Mouse (Mus musculus) NIH3T3 (cell line): ENCODE results near the gene Terf2.
"Not testable (repeated sequence)": the region's sequence is repeated elsewhere in the genome, so short reads cannot be mapped to it uniquely, and the experiment has no call there.

ENCODE experiments used
- DNase-seq: peaks from one replicate; pipeline ENCODE4 v3.0.0-alpha.2; 2012; ENCODE audit warnings: low read depth

Terf2 gene

GRCm38 (mm10) chr8:107056973-107057369 is 39.4 kb downstream of the Terf2 start:
- no peak for DNase-seq

DNA sequence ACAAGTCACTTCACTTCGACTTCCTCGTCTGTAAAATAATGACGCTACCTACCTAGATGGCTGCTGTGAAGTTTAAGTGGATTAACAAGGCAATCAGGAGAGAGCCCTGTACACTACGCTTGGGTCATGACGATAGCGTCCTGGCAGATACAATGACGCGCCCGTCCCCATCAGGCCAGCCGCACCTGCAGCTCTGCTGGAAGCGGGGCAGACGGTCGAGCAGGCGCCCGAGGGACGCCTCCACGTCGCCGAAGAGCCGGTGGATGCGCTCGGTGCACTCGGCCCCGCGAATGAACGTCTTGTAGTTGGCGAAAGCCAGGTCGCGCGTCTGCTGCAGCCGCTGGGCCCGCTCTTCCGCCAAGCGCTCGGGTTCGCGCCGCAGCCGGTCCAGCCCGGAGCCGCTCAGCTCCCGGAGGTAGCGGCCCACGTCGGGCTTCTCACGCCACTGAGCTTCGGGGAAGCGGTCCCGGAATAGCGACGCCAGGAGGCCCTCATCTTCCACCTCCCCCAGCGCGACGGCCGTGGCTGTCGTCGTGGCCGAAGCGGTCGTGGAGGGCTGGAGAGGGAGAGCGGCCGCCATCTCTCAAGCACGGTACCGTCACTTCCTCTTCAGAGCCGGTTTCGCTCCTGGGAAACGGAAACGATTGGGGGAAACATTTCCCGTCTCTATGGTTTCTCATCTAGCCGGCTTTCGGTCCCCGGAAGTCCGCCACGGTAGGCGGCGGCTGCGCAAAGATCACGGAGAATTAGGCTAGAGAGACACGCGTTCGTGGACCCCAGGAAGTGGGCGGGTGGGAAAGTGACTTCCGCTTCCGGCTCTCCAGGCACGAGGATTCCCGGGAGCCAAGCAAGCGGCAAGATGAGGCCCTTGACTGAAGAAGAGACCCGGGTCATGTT is 40.0 kb downstream of the Terf2 start, which contains the start of the genes Cog8 and Nip7:
TSS of gene Cog8 (minus strand) at position 614 of the 897 bp plus-strand sequence.
TSS of gene Nip7 (plus strand) at position 802 of the 897 bp plus-strand sequence.
- peak; percentile 98 for DNase-seq

DNA sequence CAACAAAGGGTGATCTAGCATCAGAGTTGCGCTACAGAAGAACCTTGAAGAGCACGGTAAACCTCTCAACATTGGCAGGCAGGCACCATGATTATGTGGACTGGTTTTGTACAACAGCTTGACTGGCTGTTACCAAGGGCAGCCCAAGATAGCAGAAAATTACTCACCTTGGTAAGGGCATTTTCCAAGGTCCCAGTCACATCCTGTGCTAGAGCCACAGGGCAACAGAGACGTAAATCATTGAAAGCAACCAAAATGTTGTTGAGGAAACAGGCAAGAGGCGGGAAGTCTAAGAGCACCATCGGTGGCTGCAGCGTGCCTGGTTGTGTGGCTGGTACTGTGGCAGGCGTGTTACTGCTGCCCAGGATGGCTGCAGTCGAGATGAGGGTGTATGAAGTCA is 44.3 kb downstream of the Terf2 start:
- no peak for DNase-seq

DNA sequence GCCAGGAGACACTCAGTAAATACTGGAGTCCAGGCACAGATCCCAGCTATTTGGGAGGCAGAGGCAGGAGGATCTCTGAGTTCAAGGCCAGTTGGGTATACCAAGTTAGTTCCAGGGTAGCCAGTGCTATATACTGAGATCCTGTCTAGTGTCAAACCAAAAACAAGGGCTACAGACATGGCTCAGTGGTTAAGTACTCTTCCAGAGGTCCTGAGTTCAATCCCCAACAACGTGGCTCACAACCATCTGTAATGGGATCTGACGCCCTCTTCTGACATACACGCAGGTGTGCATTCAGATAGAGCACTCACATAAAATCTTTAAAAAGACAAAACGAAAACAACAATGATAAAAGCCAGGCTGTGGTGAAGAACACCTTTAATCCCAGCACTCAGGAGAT is 46.9 kb downstream of the Terf2 start:
- no peak for DNase-seq

DNA sequence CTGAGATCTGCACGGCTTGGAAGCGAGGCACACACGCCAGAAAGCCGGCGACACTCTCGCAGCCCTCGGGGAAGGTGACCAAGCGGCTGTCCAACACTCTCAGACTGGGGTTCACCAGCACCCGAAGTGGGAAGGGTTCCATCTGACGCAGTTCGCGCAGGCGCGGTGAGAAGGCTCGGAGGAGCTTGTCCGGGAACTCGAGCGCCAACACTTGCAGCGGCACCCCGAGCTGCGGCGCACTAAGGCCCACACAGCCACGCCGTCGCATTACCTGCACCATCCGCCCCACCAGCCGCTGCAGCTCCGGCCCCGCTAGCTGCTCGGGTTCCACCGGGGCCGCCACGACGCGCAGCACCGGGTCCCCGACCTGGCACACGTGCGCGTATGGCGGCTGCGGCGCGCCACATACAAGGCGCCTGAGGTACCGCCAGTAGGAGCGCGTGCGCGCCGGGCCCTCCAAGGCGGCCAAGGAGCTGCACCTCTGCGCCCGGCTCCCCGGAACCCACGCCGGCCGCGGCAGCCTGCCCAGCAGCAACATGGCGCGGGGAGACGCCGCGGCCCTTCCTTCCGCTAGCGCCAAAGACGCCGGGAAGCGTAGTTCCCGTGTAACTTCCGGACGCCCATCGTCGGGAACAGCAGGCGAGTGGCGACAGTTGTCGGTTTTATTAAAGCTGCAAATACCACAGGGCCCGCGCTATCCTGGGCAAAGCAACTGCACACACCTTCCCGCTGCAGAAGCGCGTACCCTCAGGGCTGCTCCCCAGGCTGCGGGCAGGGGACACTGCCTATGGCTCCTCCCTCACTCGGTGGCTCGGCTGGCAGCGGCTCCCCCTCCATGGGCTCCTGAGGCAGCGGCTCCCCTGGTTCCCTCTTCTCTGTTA is 48.0 kb downstream of the Terf2 start, which contains the start of gene Pdf:
TSS of gene Pdf (minus strand) at position 554 of the 881 bp plus-strand sequence.
- DNase-seq = peak; percentile 89

GRCm38 (mm10) chr8:107046976-107047375 is 49.4 kb downstream of the Terf2 start:
- no peak for DNase-seq

GRCm38 (mm10) chr8:107045478-107045877 is 50.9 kb downstream of the Terf2 start:
- DNase-seq = no peak

- DNase-seq = no peak
Observed at GRCm38 (mm10) chr8:107040632-107041031, 55.7 kb downstream of the Terf2 start.

DNA sequence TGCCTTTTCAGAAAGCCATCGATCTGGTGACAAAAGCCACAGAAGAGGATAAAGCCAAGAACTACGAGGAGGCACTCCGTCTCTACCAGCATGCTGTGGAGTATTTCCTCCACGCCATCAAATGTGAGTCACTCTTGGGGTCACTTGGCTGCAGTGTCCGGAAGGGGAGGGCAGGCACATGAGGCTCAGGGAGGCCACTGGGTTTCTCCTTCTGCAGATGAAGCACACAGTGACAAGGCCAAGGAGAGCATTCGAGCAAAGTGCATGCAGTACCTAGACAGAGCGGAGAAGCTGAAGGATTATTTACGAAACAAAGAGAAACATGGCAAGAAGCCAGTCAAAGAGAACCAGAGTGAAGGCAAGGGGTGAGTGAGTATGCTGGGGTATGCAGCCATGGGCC is 59.7 kb downstream of the Terf2 start:
- no peak for DNase-seq

- DNase-seq = no peak
Observed at GRCm38 (mm10) chr8:107035641-107036040, 60.7 kb downstream of the Terf2 start.

GRCm38 (mm10) chr8:107033609-107034008 is 62.7 kb downstream of the Terf2 start:
- DNase-seq = not testable (repeated sequence)

GRCm38 (mm10) chr8:107031577-107032090 is 64.7 kb downstream of the Terf2 start:
- peak; percentile 48 for DNase-seq

DNA sequence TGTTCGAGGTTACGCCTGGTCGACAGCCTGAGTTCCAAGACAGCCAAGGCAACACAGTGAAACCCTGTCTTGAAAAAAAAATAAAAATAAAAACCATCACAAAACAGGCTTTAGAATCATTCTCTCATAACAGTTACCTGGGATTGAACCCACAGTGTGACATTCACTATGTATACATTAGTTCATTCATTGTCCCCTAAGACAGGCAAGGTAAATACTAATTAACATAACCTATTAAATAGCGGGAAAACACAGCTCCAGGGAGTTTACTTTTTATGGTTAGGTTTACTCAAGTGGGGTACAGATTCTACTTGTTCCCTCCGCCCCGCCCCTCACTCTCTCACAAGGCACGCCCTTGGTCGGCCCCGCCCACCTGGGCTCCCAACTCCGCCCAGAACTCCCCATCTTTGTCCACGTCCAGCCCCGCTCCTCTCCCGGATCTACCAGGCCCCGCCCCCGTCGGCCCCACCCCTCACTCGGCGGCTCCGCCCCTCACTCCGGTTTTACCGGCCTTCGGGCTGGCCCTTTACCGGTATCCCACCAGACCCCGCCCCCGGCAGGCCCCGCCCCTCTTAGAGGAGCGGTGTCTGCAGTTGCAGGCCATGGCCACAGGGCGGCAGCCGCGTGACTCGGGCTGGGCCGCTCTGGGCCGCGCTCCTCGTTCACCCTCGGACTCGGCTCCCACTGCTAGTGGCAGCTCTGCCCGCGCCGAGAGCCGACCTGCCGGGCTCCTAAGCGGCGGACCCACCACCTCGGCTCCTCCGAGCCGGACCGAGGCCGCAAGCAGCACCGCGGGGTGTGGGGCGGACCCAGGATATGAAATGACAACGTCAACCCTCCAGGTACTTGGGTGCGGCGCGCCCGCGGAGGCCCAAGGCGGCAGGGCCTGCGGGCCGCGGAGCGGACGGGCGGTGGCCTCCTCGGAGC is 65.4 kb downstream of the Terf2 start, which contains the start of gene Vps4a:
TSS of gene Vps4a (plus strand) at position 573 of the 927 bp plus-strand sequence.
- peak; percentile 97 for DNase-seq

GRCm38 (mm10) chr8:107030058-107030457 is 66.3 kb downstream of the Terf2 start:
- DNase-seq = no peak

GRCm38 (mm10) chr8:107029310-107029709 is 67.0 kb downstream of the Terf2 start:
- peak; percentile 71 for DNase-seq

- DNase-seq = peak; percentile 51
Observed at GRCm38 (mm10) chr8:107023479-107023878, 72.9 kb downstream of the Terf2 start.
